Mouse (Mus musculus): ENCODE data around the gene Atrnl1.

The Atrnl1 gene

GRCm38 (mm10) chr19:57926164-57926860 is 315.5 kb downstream of the Atrnl1 start:
- 87% methylated on average over 5 of the region's 5 CpGs for WGBS

DNA sequence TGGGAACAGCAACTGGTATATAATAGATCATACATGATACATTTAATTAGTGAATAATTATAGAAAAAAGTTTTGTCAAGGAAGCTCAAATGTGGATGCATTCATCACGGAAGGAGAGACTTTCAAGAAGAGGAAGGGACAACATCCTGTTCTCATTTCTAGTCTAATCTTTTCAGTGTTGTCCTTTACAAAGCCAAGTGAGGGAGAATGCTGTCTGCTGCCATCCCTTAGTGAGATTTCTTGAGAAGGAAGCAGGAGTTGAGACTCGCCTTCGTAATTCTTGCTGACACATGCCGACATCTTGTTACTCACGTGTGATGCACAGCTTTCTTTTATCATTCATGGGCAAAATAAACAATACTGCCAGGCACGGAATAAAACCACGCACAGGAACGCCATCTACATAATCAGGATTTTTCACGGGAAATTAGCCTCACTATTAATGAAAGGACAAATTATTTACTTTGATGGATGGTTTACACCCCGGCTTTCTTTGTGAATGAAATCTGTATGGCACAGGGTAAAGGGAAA is 316.2 kb downstream of the Atrnl1 start:
- WGBS, result 31% methylated on average over 10 of the region's 10 CpGs

GRCm38 (mm10) chr19:57927566-57928523 is 317.0 kb downstream of the Atrnl1 start:
- WGBS, result 56% methylated on average over 11 of the region's 11 CpGs

DNA sequence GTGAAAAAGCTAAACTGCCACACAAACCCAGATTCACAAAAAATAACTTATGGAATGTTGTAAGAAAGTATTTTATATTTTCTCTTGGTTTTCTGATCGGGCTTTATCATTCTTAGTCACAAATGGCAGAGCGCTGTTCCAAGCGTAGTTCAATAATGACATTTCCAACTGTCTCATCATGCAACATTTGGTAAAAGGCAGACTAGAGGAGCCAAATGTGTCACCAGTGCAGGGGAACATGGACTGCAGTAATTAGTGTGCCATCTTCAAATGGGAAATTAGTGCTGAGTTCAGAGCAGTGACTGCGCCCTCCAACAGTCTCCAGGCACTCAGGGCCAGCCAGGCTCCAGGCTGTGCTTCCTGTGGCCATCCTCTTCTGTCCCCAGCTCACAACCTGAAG is 320.8 kb downstream of the Atrnl1 start:
- 92% methylated on average over 4 of the region's 4 CpGs for WGBS

DNA sequence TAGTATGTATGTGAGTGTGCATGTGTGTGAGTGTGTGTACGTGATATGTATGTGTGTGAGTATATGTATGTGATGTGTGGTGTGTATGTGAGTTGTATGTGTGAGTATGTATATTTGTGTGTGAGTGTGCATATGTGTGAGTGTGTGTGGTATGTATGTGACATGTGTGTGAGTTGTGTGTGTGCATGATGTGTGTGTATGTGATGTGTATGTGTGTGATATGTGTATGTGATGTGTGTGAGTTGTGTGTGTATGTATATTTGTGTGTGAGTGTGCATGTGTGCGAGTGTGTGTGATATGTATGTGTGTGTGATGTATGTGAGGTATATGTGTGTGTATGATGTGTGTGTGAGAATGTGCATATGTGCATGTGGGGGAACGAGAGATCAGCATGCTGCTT is 326.0 kb downstream of the Atrnl1 start:
- 93% methylated on average over 3 of the region's 3 CpGs for WGBS

DNA sequence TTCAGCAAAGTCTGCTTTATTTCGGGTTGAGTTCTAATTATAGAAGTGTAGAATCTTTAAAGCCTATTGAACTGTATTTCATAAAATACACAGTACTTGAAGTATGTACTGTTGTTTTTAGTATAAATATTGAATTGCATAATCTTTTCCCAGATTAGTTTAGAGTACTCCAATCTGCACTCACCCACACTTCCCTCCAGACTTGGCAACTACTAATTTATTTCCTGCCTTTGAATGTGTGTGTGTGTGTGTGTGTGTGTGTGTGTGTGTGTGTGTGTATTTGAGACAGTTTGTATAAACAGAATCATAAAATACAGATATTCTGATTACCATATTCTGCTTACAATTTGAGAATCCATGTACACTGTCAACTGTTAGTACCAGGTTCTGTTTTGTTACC is 328.3 kb downstream of the Atrnl1 start:
- 34% methylated on average over 1 of the region's 1 CpGs for WGBS

DNA sequence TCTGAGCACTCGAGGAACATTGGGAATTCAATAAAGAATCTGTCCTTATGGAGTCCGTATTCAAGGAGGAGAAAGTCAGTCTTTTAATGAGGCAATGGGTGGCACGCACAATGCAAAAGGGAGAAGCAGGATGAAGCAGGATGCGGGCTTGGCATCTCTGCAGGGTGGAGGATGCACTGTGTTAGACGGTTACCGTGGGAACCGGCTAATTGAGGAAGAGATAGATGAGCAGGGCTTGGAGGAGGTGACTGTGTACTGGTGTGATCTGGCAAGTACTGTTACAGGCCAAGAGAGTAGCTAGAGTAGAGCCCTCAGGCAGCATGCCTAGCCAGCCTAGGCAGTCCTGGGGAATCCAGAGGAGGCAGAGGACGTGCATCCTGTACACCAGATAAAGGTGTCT is 330.7 kb downstream of the Atrnl1 start:
- WGBS, result 29% methylated on average over 8 of the region's 8 CpGs

DNA sequence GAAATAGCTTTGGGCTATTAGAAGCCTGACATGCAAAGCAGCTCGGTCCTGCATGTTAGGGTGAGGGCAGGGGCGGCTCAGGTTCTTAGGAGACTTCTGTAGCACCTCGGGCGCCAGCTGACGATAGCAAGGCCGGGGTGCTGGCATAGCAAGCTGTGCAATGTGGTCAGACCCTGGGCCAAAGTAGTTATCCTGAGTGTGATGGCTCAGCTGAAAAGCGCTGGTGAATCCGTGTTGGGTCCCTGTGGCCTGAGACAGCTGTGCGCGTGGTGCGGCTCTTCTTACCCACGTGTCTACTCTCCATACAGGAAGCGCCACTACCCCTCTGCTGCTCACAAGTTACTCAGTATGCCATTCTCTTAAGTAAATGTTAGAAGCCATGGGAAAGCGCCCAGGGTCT is 331.4 kb downstream of the Atrnl1 start:
- 90% methylated on average over 14 of the region's 14 CpGs for WGBS

DNA sequence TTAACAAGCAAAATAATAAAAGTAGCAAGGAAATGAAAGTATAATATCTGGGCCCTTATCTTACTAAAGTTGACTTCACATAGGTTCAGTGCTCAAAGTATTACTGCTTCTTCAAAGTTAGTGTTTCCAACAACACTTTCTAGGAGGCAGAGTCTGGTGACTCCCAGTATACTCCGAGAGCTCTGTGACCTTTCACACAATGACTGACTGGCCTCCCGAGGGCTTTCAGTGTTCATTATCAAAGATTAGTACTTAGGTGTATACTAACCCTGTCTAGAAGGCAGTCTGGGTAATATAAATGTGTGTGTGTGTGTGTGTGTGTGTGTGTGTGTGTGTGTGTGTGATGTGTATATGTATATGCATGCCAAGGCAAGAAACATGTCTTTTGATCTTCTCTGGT is 332.5 kb downstream of the Atrnl1 start:
- 79% methylated on average over 2 of the region's 2 CpGs for WGBS

DNA sequence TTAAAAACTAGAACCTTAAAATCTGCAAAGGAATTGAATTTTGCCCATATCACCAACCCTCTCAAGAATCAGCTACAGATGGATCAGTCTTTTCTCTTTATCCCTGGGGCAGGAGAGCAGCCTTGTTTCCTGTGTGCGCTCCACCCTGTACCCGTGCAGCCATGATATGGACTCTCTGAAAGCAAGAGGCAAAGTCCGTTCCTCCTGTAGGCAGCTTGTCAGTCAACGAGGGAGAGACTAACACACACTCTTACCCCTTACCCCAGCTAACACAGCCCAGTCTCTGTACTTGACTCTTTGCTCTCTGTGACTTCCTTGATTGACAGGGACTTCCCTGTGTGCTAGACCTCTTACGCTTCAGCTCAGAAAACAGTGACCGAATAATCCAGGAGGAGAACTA is 333.8 kb downstream of the Atrnl1 start:
- WGBS, result 90% methylated on average over 6 of the region's 6 CpGs

DNA sequence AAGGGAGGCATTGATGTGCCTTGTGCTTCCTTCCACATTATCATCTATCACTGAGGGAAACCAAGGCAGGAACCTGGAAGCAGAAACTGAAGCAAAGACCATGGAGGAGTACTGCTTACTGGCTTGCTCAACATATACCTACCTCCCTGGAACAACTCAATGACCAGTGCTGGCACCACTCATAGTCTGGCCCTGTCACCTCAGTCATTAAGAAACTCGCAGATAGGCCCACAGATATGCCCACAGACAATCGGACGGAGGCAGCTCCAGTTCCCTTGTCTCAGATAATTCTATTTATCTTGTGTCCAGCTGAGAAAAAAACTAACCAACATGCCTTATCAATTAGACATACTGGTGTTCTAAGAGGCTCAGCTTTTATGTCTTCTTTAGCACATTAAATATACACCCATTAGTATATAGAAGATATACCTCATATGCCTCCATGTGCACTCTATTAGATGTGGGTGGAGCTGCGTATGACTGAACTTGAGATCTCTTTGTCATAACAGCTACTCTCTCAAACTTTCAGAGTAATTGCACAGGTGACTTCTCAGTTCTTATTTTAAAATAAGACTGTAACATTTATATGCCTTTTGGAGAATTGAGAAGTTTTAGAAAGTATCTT is 334.9 kb downstream of the Atrnl1 start:
- WGBS, result 92% methylated on average over 4 of the region's 4 CpGs

GRCm38 (mm10) chr19:57948489-57948888 is 337.7 kb downstream of the Atrnl1 start:
- WGBS, result 96% methylated on average over 2 of the region's 2 CpGs

DNA sequence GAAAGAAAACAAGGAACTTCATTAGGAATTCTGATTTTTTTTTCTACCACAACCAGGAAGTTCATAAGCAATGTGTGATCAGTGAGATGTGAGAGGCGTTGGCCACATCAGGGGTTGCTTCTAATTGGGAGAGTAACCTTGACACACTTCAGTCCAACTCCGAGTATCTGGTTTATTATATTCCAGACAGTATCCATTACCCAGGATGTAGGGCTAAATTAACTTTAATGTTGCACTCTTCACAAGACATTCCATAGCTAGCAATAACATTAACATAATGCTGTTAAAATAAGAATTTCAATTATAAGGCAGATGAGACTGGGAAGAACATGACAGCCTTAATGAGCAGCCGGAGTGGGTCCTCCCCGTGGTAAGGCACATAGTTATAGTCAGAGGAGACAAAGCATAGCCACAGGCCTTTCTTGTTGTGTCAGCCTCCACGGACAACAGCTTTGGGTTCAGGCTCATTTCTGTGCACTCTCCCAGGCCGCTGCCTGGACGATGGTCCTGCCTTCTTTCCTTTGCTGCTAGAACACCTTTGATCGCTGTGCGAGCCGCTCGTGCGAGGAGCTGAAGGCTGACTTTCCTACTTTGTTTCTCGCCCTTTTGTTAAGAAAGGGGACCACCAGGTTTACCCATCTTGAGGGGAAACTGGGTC is 338.6 kb downstream of the Atrnl1 start:
- 79% methylated on average over 13 of the region's 13 CpGs for WGBS

GRCm38 (mm10) chr19:57954131-57954530 is 343.3 kb downstream of the Atrnl1 start:
- WGBS, result 98% methylated on average over 3 of the region's 3 CpGs

GRCm38 (mm10) chr19:57956459-57956858 is 345.6 kb downstream of the Atrnl1 start:
- WGBS, result 83% methylated on average over 3 of the region's 3 CpGs

GRCm38 (mm10) chr19:57957363-57957762 is 346.5 kb downstream of the Atrnl1 start:
- 91% methylated on average over 3 of the region's 3 CpGs for whole genome bisulfite sequencing

- WGBS, result 63% methylated on average over 5 of the region's 5 CpGs
These were observed 347.9 kb downstream of the Atrnl1 start for GRCm38 (mm10) chr19:57958726-57959125.

DNA sequence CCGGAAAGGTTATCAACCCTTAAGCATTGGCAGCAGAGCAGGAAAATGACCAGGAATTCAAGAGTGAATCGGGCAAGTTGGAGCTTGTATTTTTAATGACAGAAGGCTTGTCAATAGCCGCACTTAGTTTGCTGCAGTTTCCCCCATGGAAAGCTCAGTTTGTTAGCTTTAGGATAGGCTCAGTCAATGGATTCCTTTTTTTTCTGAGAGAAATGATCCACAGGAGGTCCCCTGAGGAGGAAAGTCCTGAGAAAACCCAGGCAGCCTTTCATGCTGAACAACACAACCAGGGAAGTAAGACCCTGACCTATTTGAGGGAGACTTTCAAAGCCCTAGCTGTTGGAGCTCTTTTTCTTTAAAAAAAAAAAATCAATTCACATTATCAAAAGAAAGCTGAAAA is 350.5 kb downstream of the Atrnl1 start:
- WGBS, result 75% methylated on average over 3 of the region's 3 CpGs

- 72% methylated on average over 16 of the region's 16 CpGs for WGBS
These were observed 351.2 kb downstream of the Atrnl1 start for GRCm38 (mm10) chr19:57961738-57962640.

GRCm38 (mm10) chr19:57963874-57964273 is 353.0 kb downstream of the Atrnl1 start:
- WGBS, result 71% methylated on average over 6 of the region's 6 CpGs

- 49% methylated on average over 7 of the region's 7 CpGs for WGBS
These were observed 358.9 kb downstream of the Atrnl1 start for GRCm38 (mm10) chr19:57969766-57970165.

Data from cerebral cortex, adult 2 months (tissue).